Mouse (Mus musculus) embryonic facial prominence, embryonic 10.5 days (tissue): Measurements from ENCODE around the gene Cyp2j7. TPM values are rescaled to one million over a fixed set of nuclear protein-coding genes. Genes with fewer than 3 reads are reported as not detected.
A peak's percentile ranks its signal among the peaks of the same experiment; 100 is the strongest.
"Not testable (repeated sequence)": the region's sequence is repeated elsewhere in the genome, so short reads cannot be mapped to it uniquely, and the experiment has no call there.

Experiments used
- DNase-seq: peaks from one replicate; pipeline ENCODE4 v3.0.0-alpha.2; 2017; ENCODE audit warnings: low spot score
- H3K27ac ChIP-seq: fragments of 300-500 bp; sonication (generic); replicated peaks from 2 replicates; pipeline ENCODE4 v1.5.1; 2016; ENCODE audit warnings: mild to moderate bottlenecking
- H3K27me3 ChIP-seq: fragments of 300-500 bp; sonication (generic); replicated peaks from 2 replicates; pipeline ENCODE4 v1.6.1; 2016; ENCODE audit warnings: low read depth, mild to moderate bottlenecking; ENCODE audit not compliant: poor library complexity, severe bottlenecking
- H3K36me3 ChIP-seq: fragments of 300-500 bp; sonication (generic); replicated peaks from 2 replicates; pipeline ENCODE4 v1.6.1; 2016; ENCODE audit warnings: mild to moderate bottlenecking, moderate library complexity
- H3K4me1 ChIP-seq: fragments of 300-500 bp; sonication (generic); 2 replicates; pipeline ENCODE4 v1.6.1; 2016
- H3K4me3 ChIP-seq: fragments of 300-500 bp; sonication (generic); 2 replicates; pipeline ENCODE4 v1.5.1; 2016; ENCODE audit warnings: mild to moderate bottlenecking, moderate library complexity
- H3K9me3 ChIP-seq: fragments of 300-500 bp; sonication (generic); 2 replicates; pipeline ENCODE4 v1.6.1; 2016; ENCODE audit warnings: mild to moderate bottlenecking
- WGBS: fragments of 180-500 bp; shearing (Covaris S2); methylation state at CpG from one replicate; pipeline ENCODE4 v1.1.7; 2016; 5-methylcytosine and 5-hydroxymethylcytosine counted together
- polyA plus RNA-seq: library from polyadenylated mRNA; unstranded; fragments of >200 nt; fragmentation: Nextera tagmentation; extraction: Ambion mirVana; gene quantifications from 2 replicates; pipeline ENCODE4 v1.2.1, GENCODE M21; 2016

The Cyp2j7 gene
- polyA plus RNA-seq: not detected in 2 replicates

GRCm38 (mm10) chr4:96236559-96236958, at the start of gene Cyp2j7:
Cyp2j7 (minus strand) TSS chr4:96236659.
- H3K4me3 ChIP-seq: no peak within 1 kb of the TSS
- no peaks in the 10 kb centered on the region for H3K36me3 ChIP-seq
- H3K27me3 ChIP-seq: no peaks in the 10 kb centered on the region
- H3K27ac ChIP-seq: no peak within 1 kb of the TSS
- no peaks in the 10 kb centered on the region for H3K4me1 ChIP-seq
- 78% methylated on average over 3 of the region's 3 CpGs for WGBS
- no peak for DNase-seq
- no peaks in the 10 kb centered on the region for H3K9me3 ChIP-seq

- not testable (repeated sequence) for H3K27me3 ChIP-seq, H3K36me3 ChIP-seq, DNase-seq, H3K4me3 ChIP-seq, H3K27ac ChIP-seq, H3K4me1 ChIP-seq
- WGBS: 68% methylated on average over 1 of the region's 1 CpGs
- peaks cover 16% of the 10 kb centered on the region; the same call in 1 of the 2 replicates for H3K9me3 ChIP-seq
These were observed 40.4 kb upstream of the Cyp2j7 start for GRCm38 (mm10) chr4:96276896-96277295.

- no peak overlapping the region for H3K4me3 ChIP-seq
- peak; percentile 36 for DNase-seq
- H3K27ac ChIP-seq: no peak overlapping the region
- H3K9me3 ChIP-seq: no peaks in the 10 kb centered on the region
- no peaks in the 10 kb centered on the region for H3K27me3 ChIP-seq
- H3K36me3 ChIP-seq: no peaks in the 10 kb centered on the region
- no peaks in the 10 kb centered on the region for H3K4me1 ChIP-seq
These were observed 37.4 kb upstream of the Cyp2j7 start for GRCm38 (mm10) chr4:96273907-96274306.

- Histone ChIP-seq H3K27ac (no peak overlapping the region), H3K9me3 (no peaks in the 10 kb centered on the region), H3K36me3 (no peaks in the 10 kb centered on the region), H3K4me1 (no peaks in the 10 kb centered on the region), H3K27me3 (no peaks in the 10 kb centered on the region), H3K4me3 (no peak overlapping the region)
- no peak for DNase-seq
- 74% methylated on average over 1 of the region's 1 CpGs for WGBS
These were observed 39.8 kb downstream of the Cyp2j7 start for GRCm38 (mm10) chr4:96196701-96197100.

DNA sequence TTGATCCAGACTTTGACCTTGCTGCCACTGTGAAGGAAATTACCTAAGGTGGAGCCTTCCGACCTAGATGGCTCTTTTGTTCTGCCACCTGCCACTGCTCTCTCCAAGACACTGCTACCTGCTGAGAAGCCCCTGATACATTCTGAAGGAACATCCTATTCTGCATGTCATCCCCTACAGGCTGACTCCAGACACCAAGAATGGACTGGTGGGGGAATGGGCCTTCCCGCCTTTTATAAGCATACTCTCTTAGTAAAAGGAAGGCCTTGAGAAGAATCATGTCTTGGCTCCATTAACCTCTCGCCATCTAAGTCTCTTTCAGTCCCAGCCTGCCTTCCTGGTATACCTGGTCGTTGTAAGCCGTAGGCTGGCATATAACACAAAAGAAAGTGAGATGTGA, 47.1 kb downstream of the Cyp2j7 start:
- 93% methylated on average over 5 of the region's 5 CpGs for WGBS
- H3K36me3 ChIP-seq, DNase-seq, H3K9me3 ChIP-seq, H3K4me3 ChIP-seq, H3K27me3 ChIP-seq, H3K4me1 ChIP-seq, H3K27ac ChIP-seq: not testable (repeated sequence)

GRCm38 (mm10) chr4:96188671-96189070, 47.8 kb downstream of the Cyp2j7 start:
- 83% methylated on average over 2 of the region's 2 CpGs for WGBS
- not testable (repeated sequence) for H3K27me3 ChIP-seq, H3K36me3 ChIP-seq, H3K9me3 ChIP-seq, DNase-seq, H3K27ac ChIP-seq, H3K4me3 ChIP-seq, H3K4me1 ChIP-seq

DNA sequence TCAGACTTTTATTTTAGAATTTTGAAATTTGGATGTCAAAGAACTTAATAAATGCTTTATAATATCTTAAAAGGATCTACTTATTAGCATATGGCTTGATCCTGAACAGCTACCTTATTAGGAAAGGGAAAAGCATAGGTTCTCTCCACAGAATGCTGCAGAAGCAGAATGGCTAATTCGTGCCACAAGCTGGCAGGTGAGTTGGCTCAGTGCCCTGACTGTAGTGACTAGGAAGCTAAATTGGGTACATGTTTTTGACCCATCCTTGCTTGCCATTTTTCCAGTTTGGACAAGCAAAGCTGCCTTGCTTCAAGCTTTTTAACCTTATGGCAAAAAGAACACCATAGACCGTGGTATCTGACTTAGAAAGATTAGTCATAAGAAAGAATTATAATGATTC, 48.3 kb downstream of the Cyp2j7 start:
- not testable (repeated sequence) for H3K27me3 ChIP-seq, H3K4me1 ChIP-seq, H3K27ac ChIP-seq, H3K9me3 ChIP-seq, DNase-seq, H3K36me3 ChIP-seq, H3K4me3 ChIP-seq
- 83% methylated on average over 2 of the region's 2 CpGs for WGBS

DNA sequence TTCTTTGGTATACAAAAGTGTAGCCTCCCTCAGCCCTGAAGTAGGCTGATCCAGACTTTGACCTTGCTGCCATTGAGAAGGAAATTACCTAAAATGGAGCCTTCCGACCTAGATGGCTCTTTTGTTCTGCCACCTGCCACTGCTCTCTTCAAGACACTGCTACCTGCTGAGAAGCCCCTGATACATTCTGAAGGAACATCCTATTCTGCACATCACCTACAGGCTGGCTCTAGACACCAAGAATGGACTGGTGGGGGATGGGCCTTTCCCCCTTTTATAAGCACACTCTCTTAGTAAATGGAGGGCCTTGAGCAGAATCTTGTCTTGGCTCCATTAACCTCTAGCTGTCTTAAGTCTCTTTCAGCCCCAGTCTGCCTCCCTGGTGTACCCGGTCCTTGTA, 51.7 kb downstream of the Cyp2j7 start:
- 88% methylated on average over 2 of the region's 2 CpGs for WGBS
- H3K4me3 ChIP-seq, H3K27me3 ChIP-seq, H3K4me1 ChIP-seq, DNase-seq, H3K9me3 ChIP-seq, H3K27ac ChIP-seq, H3K36me3 ChIP-seq: not testable (repeated sequence)

DNA sequence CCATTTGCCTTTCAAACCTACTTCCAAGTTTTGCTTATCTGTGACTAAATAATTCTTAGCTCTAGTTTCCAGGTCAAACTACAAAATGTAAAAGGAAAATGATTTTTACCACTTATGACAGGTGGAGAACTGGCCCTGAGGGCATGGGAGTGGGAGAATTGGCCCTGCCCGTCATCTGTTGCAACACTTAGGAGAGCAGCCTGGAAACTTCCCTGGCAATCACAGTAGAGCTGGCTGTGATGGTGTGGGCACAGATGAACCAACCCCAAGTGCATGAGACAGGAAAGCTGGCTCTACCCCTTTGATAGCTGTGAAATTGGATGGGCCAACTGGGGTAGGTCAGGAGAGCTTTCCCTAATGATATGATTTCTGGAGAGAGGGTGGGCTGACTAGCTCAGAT, 73.6 kb downstream of the Cyp2j7 start:
- H3K27ac ChIP-seq: no peak overlapping the region

GRCm38 (mm10) chr4:96161575-96161974, 74.9 kb downstream of the Cyp2j7 start:
- H3K27ac ChIP-seq: no peak overlapping the region
- DNase-seq: no peak
- H3K27me3 ChIP-seq: no peaks in the 10 kb centered on the region
- 87% methylated on average over 1 of the region's 1 CpGs for WGBS
- H3K36me3 ChIP-seq: no peaks in the 10 kb centered on the region
- no peaks in the 10 kb centered on the region for H3K4me1 ChIP-seq
- no peak overlapping the region for H3K4me3 ChIP-seq
- H3K9me3 ChIP-seq: no peaks in the 10 kb centered on the region

More for the DNA sequence above, 73.6 kb downstream of the Cyp2j7 start:
- Histone ChIP-seq H3K36me3 (no peaks in the 10 kb centered on the region), H3K27me3 (no peaks in the 10 kb centered on the region), H3K4me3 (no peak overlapping the region), H3K9me3 (no peaks in the 10 kb centered on the region), H3K4me1 (no peaks in the 10 kb centered on the region)
- WGBS: 86% methylated on average over 1 of the region's 1 CpGs
- DNase-seq: no peak

Other genes starting within 250 kb of the Cyp2j7 start
- gene Cyp2j13, start 159.1 kb downstream of the Cyp2j7 start, polyA plus RNA-seq: 0.10 TPM in 2 replicates
- gene Cyp2j12, start 95.5 kb downstream of the Cyp2j7 start, polyA plus RNA-seq: not detected in 2 replicates
- gene Cyp2j11, start 112.0 kb upstream of the Cyp2j7 start, polyA plus RNA-seq: not detected in 2 replicates